17 mouse cellular contexts compared by ENCODE assay signal in genomic region chr16:32498996-32499395, GRCm38 (mm10). TPM values are rescaled to one million over a fixed set of nuclear protein-coding genes. Genes with fewer than 3 reads are reported as not detected.
A peak's percentile ranks its signal among the peaks of the same experiment; 100 is the strongest.
DNase-seq lines count a peak whose midpoint lies in the region; ATAC-seq lines count a peak whose summit lies in the region.
"Had no signal": no experiment of that assay in that cellular context is flagged by ENCODE, and none has a peak within 500 bp of the region (broad histone marks: within the 10 kb centered on the region; RNA-seq: fewer than 3 reads in every experiment).

No protein-coding gene starts in this region.

- 55% methylated on average over 13 of the region's 13 CpGs for WGBS in heart, embryonic 13.5 days
- 54% methylated on average over 13 of the region's 13 CpGs for WGBS in lung, embryonic 15.5 days
- 74% methylated on average over 13 of the region's 13 CpGs for WGBS in midbrain, embryonic 15.5 days

- no peak overlapping the region for H3K27ac ChIP-seq in heart, embryonic 13.5 days (replicated peaks)
- H3K27ac ChIP-seq in lung, embryonic 15.5 days = no peak overlapping the region
- H3K27ac ChIP-seq in midbrain, embryonic 15.5 days = no peak overlapping the region

- no peak for DNase-seq in heart, adult 11 months
- DNase-seq in lung, postnatal 14 days = no peak
- peak; percentile 61 for DNase-seq in ZHBTc4 (ENCODE audit: low read depth, low spot score)
- DNase-seq in spleen, postnatal 14 days (ENCODE audit: low spot score in 2 of 2) = no peak

- H3K4me1 ChIP-seq in heart, embryonic 13.5 days = peaks cover 4% of the 10 kb centered on the region; the same call in 1 of the 2 replicates
- no peaks in the 10 kb centered on the region for H3K4me1 ChIP-seq in lung, embryonic 15.5 days
- peaks cover 3% of the 10 kb centered on the region; the same call in 1 of the 2 replicates for H3K4me1 ChIP-seq in midbrain, embryonic 15.5 days

- no peak for ATAC-seq in heart, embryonic 13.5 days (ENCODE audit: extremely low read depth, insufficient number of reproducible peaks, low FRiP score, low TSS enrichment)
- ATAC-seq in lung, embryonic 15.5 days (ENCODE audit: borderline replicate concordance, extremely low read depth, low FRiP score, low TSS enrichment) = no peak
- ATAC-seq in midbrain, embryonic 15.5 days (replicated peaks) = peak; percentile 30; the same call in 1 of the 2 replicates
- ATAC-seq in granulocyte monocyte progenitor cell, adult 5-6 weeks (replicated peaks; ENCODE audit: poor library complexity, severe bottlenecking) = no peak

- H3K4me2 ChIP-seq in heart, embryonic 13.5 days = peak overlapping the region; percentile 75; the same call in 1 of the 2 replicates
- H3K4me2 ChIP-seq in lung, embryonic 15.5 days = peak overlapping the region; percentile 73; the same call in 1 of the 2 replicates
- H3K4me2 ChIP-seq in midbrain, embryonic 15.5 days = peak overlapping the region; percentile 62

- no peak overlapping the region for H3K4me3 ChIP-seq in heart, embryonic 13.5 days
- H3K4me3 ChIP-seq in lung, embryonic 15.5 days = no peak overlapping the region
- H3K4me3 ChIP-seq in midbrain, embryonic 15.5 days = no peak overlapping the region

- no peaks in the 10 kb centered on the region for H3K9me3 ChIP-seq in heart, embryonic 13.5 days
- H3K9me3 ChIP-seq in lung, embryonic 15.5 days = no peaks in the 10 kb centered on the region
- H3K9me3 ChIP-seq in midbrain, embryonic 15.5 days = no peaks in the 10 kb centered on the region

- peaks cover 49% of the 10 kb centered on the region for H3K27me3 ChIP-seq in heart, embryonic 13.5 days (replicated peaks)
- H3K27me3 ChIP-seq in lung, embryonic 15.5 days = 0 out of 2 replicates have a peak, but pooled peaks cover 4% of the 10 kb centered on the region
- H3K27me3 ChIP-seq in midbrain, embryonic 15.5 days (replicated peaks) = no peaks in the 10 kb centered on the region

- H3K9ac ChIP-seq in heart, embryonic 13.5 days = no peak overlapping the region
- no peak overlapping the region for H3K9ac ChIP-seq in lung, embryonic 15.5 days
- no peak overlapping the region for H3K9ac ChIP-seq in midbrain, embryonic 15.5 days

- H3K36me3 ChIP-seq in heart, embryonic 13.5 days = no peaks in the 10 kb centered on the region
- H3K36me3 ChIP-seq in lung, embryonic 15.5 days = no peaks in the 10 kb centered on the region
- H3K36me3 ChIP-seq in midbrain, embryonic 15.5 days (replicated peaks) = no peaks in the 10 kb centered on the region

RNA-seq across cellular contexts. Expression of gene Zdhhc19, which starts 2.9 kb away (rescaled TPM):
- polyA plus RNA-seq in heart, embryonic 13.5 days (2015; fragmentation: Nextera tagmentation; extraction: Ambion mirVana) = not detected in 2 replicates
- polyA plus RNA-seq in lung, embryonic 15.5 days (2015; fragmentation: Nextera tagmentation; extraction: Ambion mirVana) = not detected in 2 replicates
- polyA plus RNA-seq in midbrain, embryonic 15.5 days (2015; fragmentation: Nextera tagmentation; extraction: Ambion mirVana) = not detected in 2 replicates
- total RNA-seq in granulocyte monocyte progenitor cell, adult 5-6 weeks (2014; fragmentation: Nextera tagmentation) = not detected in 2 replicates
- not detected in 2 replicates for total RNA-seq in granulocyte monocyte progenitor cell, adult 5-6 weeks (2017)
- total RNA-seq: adrenal gland, adult 8-10 months; forebrain, postnatal 0 days; gastrocnemius, postnatal 25 days; left cerebral cortex, postnatal 14 days; monocyte, adult 5-6 weeks had no signal
- polyA plus RNA-seq: C2C12; forebrain, postnatal 0 days; heart, postnatal 0 days; urinary bladder, adult 2 months had no signal

RNA-seq across cellular contexts. Expression of gene Slc51a, which starts 11.3 kb away (rescaled TPM):
- 1.6 and 2.0 TPM in 2 replicates for polyA plus RNA-seq in heart, embryonic 13.5 days (2015; fragmentation: Nextera tagmentation; extraction: Ambion mirVana)
- polyA plus RNA-seq in lung, embryonic 15.5 days (2015; fragmentation: Nextera tagmentation; extraction: Ambion mirVana) = 0.08 and 0.39 TPM in 2 replicates
- polyA plus RNA-seq in midbrain, embryonic 15.5 days (2015; fragmentation: Nextera tagmentation; extraction: Ambion mirVana) = 0.20 and 0.50 TPM in 2 replicates
- not detected in 2 replicates for total RNA-seq in granulocyte monocyte progenitor cell, adult 5-6 weeks (2014; fragmentation: Nextera tagmentation)
- 0.05 and 0.30 TPM in 2 replicates for total RNA-seq in granulocyte monocyte progenitor cell, adult 5-6 weeks (2017)
- total RNA-seq: forebrain, postnatal 0 days; gastrocnemius, postnatal 25 days; layer of hippocampus, adult 8-10 months; left cerebral cortex, postnatal 14 days had no signal
- polyA plus RNA-seq: urinary bladder, adult 2 months had no signal
